ENCODE assay signal across 15 mouse cellular contexts in the genomic region with DNA sequence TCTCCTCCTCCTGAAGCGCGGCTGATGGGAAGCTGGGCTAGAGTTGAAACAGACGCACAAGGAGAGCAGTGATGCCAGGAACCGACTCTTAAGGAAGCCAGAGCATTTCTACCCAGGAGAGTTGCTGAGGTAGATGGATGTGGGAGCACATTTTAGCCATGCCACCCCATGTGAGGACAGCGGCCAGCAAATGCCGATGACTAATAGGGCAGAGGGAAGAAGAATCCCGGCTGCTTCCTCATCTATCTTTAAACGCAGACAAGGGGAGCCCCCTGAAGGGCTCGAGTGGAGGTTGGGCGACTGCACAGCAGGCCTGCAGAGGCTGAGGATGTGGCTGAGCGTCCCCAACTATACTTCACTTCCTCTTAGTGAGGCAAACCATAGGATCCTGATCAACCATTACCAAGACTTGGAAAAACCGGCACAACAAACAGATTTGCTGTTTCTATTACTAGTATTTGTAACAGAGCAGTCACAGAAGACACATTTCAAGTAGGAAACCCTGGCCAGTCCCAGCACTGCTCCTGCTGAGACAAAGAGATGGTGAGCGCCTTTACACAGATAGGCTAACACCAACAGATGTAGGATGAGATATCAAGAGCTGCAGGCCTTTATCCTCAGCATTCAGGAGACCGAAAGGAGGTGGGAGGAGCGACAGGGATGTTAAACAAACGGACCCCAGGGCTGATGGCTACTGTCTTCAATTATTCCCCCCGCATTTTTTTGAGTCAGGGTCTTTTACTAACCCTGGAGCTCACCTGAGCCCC. TPM values are rescaled to one million over a fixed set of nuclear protein-coding genes. Genes with fewer than 3 reads are reported as not detected.
DNase-seq lines count a peak whose midpoint lies in the region; ATAC-seq and TF ChIP-seq lines count a peak whose summit lies in the region.
"Had no signal": no experiment of that assay in that cellular context is flagged by ENCODE, and none has a peak within 500 bp of the region (broad histone marks: within the 10 kb centered on the region; RNA-seq: fewer than 3 reads in every experiment).

No protein-coding gene starts in this region.

- TF ChIP-seq CTCF in gastrocnemius, adult 2 months (IDR thresholded peaks at IDR 0.05), result no peak; the same call in 1 of the 2 replicates
- no peak for TF ChIP-seq CTCF in CH12.LX (conservative IDR thresholded peaks at IDR 0.05 in 1 of 2, IDR thresholded peaks at IDR 0.05 in 1 of 2; ENCODE audit: low read depth in 2 of 2, low read length in 2 of 2)
- TF ChIP-seq CTCF in liver, postnatal 0 days (IDR thresholded peaks at IDR 0.05; ENCODE audit: low read depth), result 0 out of 2 replicates have a peak, but pooled peaks have one; percentile 4

- intact Hi-C loops in gastrocnemius, adult 2 months (cut with DNase I), result no loop called here
- intact Hi-C loops in left cerebral cortex, postnatal 10 days (cut with DNase I), result no loop called here

- peaks cover 0 to 38% of the 10 kb centered on the region in 2 experiments; a peak in 2 of 4 replicates for H3K4me1 ChIP-seq in CH12.LX (ENCODE audit: control insufficient read depth in 1 of 2, insufficient read depth in 2 of 2)
- H3K4me1 ChIP-seq in liver, postnatal 0 days (ENCODE audit: insufficient read depth), result no peaks in the 10 kb centered on the region
- H3K4me1 ChIP-seq: forebrain, embryonic 12.5 days; heart, embryonic 12.5 days; midbrain, embryonic 15.5 days; neural tube, embryonic 12.5 days had no signal

- 53% methylated on average over 17 of the region's 17 CpGs for WGBS in liver, postnatal 0 days (ENCODE audit: insufficient replicate concordance)

- peaks cover 69 to 93% of the 10 kb centered on the region in 2 experiments for H3K36me3 ChIP-seq in CH12.LX (replicated peaks in 1 of 2; ENCODE audit: control insufficient read depth in 1 of 2, insufficient read depth in 1 of 2, low read length in 1 of 2)
- H3K36me3 ChIP-seq in liver, postnatal 0 days (replicated peaks; ENCODE audit: insufficient read depth, low read length), result peaks cover 80% of the 10 kb centered on the region

- H3K9ac ChIP-seq in CH12.LX (ENCODE audit: insufficient read depth, low read depth), result no peak overlapping the region
- H3K9ac ChIP-seq in liver, postnatal 0 days (replicated peaks), result no peak overlapping the region
- H3K9ac ChIP-seq: forebrain, embryonic 12.5 days; heart, embryonic 12.5 days; midbrain, embryonic 15.5 days; neural tube, embryonic 12.5 days had no signal

- H3K4me2 ChIP-seq in CH12.LX (ENCODE audit: insufficient read depth, low read depth, poor library complexity, severe bottlenecking), result no peak overlapping the region
- no peak overlapping the region for H3K4me2 ChIP-seq in liver, postnatal 0 days (ENCODE audit: low read depth, low read length)
- H3K4me2 ChIP-seq: forebrain, embryonic 12.5 days; heart, embryonic 12.5 days; midbrain, embryonic 15.5 days; neural tube, embryonic 12.5 days had no signal

- peak overlapping the region; percentile 44; the same call in 1 of the 2 replicates for H3K27ac ChIP-seq in gastrocnemius, adult 2 months
- H3K27ac ChIP-seq in CH12.LX (ENCODE audit: insufficient read depth, low read depth), result peak overlapping the region; percentile 49
- H3K27ac ChIP-seq in liver, postnatal 0 days (ENCODE audit: low read depth), result no peak overlapping the region
- H3K27ac ChIP-seq: forebrain, embryonic 12.5 days; midbrain, embryonic 15.5 days; neural tube, embryonic 12.5 days had no signal

- no peaks in the 10 kb centered on the region for H3K27me3 ChIP-seq in CH12.LX (replicated peaks)
- no peaks in the 10 kb centered on the region for H3K27me3 ChIP-seq in liver, postnatal 0 days (ENCODE audit: insufficient read depth, low read length)
- H3K27me3 ChIP-seq: forebrain, embryonic 12.5 days; heart, embryonic 12.5 days; midbrain, embryonic 15.5 days; neural tube, embryonic 12.5 days had no signal

- TF ChIP-seq POLR2A in CH12.LX (IDR thresholded peaks at IDR 0.05; ENCODE audit: low read depth, low read length), result no peak

- dilution Hi-C loops in CH12.LX (cut with MboI; ENCODE audit: extremely low pct_ligation_motif_present, extremely low pct_unique_long_range_greater_than_20kb, low sequenced_read_pairs), result no loop called here

- no peak for TF ChIP-seq EP300 in CH12.LX (IDR thresholded peaks at IDR 0.05; ENCODE audit: low read length)
- peak; percentile 67; the same call in 1 of the 2 replicates for TF ChIP-seq EP300 in liver, postnatal 0 days (IDR thresholded peaks at IDR 0.05; ENCODE audit: low read depth)

- ATAC-seq in liver, postnatal 0 days, result peak; percentile 67
- ATAC-seq: activated CD4-positive, CD25-positive, alpha-beta regulatory T cell, adult 4 months; midbrain, embryonic 15.5 days had no signal

- no peaks in the 10 kb centered on the region for H3K9me3 ChIP-seq in CH12.LX (replicated peaks; ENCODE audit: low read length)
- no peaks in the 10 kb centered on the region for H3K9me3 ChIP-seq in liver, postnatal 0 days (ENCODE audit: low read length)
- H3K9me3 ChIP-seq: forebrain, embryonic 12.5 days; heart, embryonic 12.5 days; midbrain, embryonic 15.5 days; neural tube, embryonic 12.5 days had no signal

- H3K4me3 ChIP-seq in gastrocnemius, adult 2 months, result no peak overlapping the region
- no peak overlapping the region for H3K4me3 ChIP-seq in CH12.LX (replicated peaks in 1 of 3; ENCODE audit: low read depth in 2 of 3, low read length in 2 of 3, poor library complexity in 1 of 3)
- H3K4me3 ChIP-seq in liver, postnatal 0 days (ENCODE audit: low read depth, low read length), result no peak overlapping the region
- H3K4me3 ChIP-seq: forebrain, embryonic 12.5 days; heart, embryonic 12.5 days; midbrain, embryonic 15.5 days; neural tube, embryonic 12.5 days had no signal

- no peaks in the 10 kb centered on the region for H3K79me2 ChIP-seq in CH12.LX (replicated peaks; ENCODE audit: control insufficient read depth, extremely low read depth, insufficient read depth, poor library complexity, severe bottlenecking)

- DNase-seq in gastrocnemius, adult 2 months, result no peak
- DNase-seq in gastrocnemius, postnatal 4 days (ENCODE audit: low spot score in 2 of 2), result no peak
- DNase-seq in CH12.LX (ENCODE audit: extremely low read depth), result peak; percentile 83
- peak; percentile 3 for DNase-seq in c-Kit-positive CD71-positive TER-119-positive erythroid progenitor cells, embryonic 14.5 days (ENCODE audit: low spot score)
- no peak for DNase-seq in liver, postnatal 0 days
- no peak for DNase-seq in left cerebral cortex, adult 18-20 months (ENCODE audit: low spot score in 2 of 2)
- no peak for DNase-seq in thymus, postnatal 14 days
- DNase-seq in left cerebral cortex, postnatal 10 days (ENCODE audit: extremely low spot score in 1 of 2, low spot score in 2 of 2), result no peak
- DNase-seq: kidney, postnatal 14 days; lung, postnatal 4 days had no signal

- no peak; the same call in none of the 2 replicates for TF ChIP-seq RAD21 in CH12.LX (IDR thresholded peaks at IDR 0.05; ENCODE audit: low read depth, low read length)

- in situ Hi-C loops in CH12.LX (cut with MboI; ENCODE audit: low pct_ligation_motif_present, low pct_unique_long_range_greater_than_20kb, low sequenced_read_pairs), result loop anchor here (10.0 kb wide), 1 partner anchor 197 kb away; no protein-coding TSS in a partner anchor

TF ChIP-seq in CH12.LX, 34 proteins besides CTCF, POLR2A, EP300 and RAD21:
- peak; percentile 48 for TF ChIP-seq ETS1 (conservative IDR thresholded peaks at IDR 0.05; ENCODE audit: low read depth, low read length)
- no peak for TF ChIP-seq ZNF384 (IDR thresholded peaks at IDR 0.05; ENCODE audit: low read depth, low read length)
- TF ChIP-seq MAFK (IDR thresholded peaks at IDR 0.05; ENCODE audit: insufficient replicate concordance, low read length), result no peak
TF ChIP-seq in CH12.LX: peak in this region for 1.

RNA-seq across cellular contexts. Expression of gene Mtrex, which starts 55.5 kb away (rescaled TPM):
- 10 to 100 TPM; 29.5 to 31.1 TPM for total RNA-seq in gastrocnemius, adult 2 months (2021)
- total RNA-seq in gastrocnemius, postnatal 4 days (2021), result 10 to 100 TPM; 34.0 to 38.8 TPM
- total RNA-seq in CH12.LX (2012; rRNA removed) (55.0 and 65.8 TPM in 2 replicates), CH12.LX (2014; rRNA removed) (62.0 and 63.9 TPM in 2 replicates)
- 87.6 and 90.4 TPM in 2 replicates for polyA plus RNA-seq in CH12.LX (2012; ENCODE audit: insufficient read length, low read depth)
- polyA plus RNA-seq in liver, postnatal 0 days (2015; fragmentation: Nextera tagmentation; extraction: Ambion mirVana), result 13.5 and 13.8 TPM in 2 replicates
- total RNA-seq in left cerebral cortex, adult 18-20 months (2021), result 10 to 100 TPM; 46.3 to 46.7 TPM
- total RNA-seq in left cerebral cortex, postnatal 10 days (2021), result 10 to 100 TPM; 39.9 to 41.1 TPM

RNA-seq across cellular contexts. Expression of gene Dhx29, which starts 55.6 kb away (rescaled TPM):
- total RNA-seq in gastrocnemius, adult 2 months (2021), result 10 to 100 TPM; 13.4 to 16.0 TPM
- 10 to 100 TPM; 13.8 to 14.8 TPM for total RNA-seq in gastrocnemius, postnatal 4 days (2021)
- 13.0 and 19.9 TPM in 2 replicates for total RNA-seq in CH12.LX (2012; rRNA removed)
- 20.1 and 21.1 TPM in 2 replicates for total RNA-seq in CH12.LX (2014; rRNA removed)
- polyA plus RNA-seq in CH12.LX (2012; ENCODE audit: insufficient read length, low read depth), result 25.1 and 25.8 TPM in 2 replicates
- polyA plus RNA-seq in liver, postnatal 0 days (2015; fragmentation: Nextera tagmentation; extraction: Ambion mirVana), result 5.0 and 5.3 TPM in 2 replicates
- total RNA-seq in left cerebral cortex, adult 18-20 months (2021), result 10 to 100 TPM; 21.4 to 21.9 TPM
- total RNA-seq in left cerebral cortex, postnatal 10 days (2021), result 10 to 100 TPM; 21.8 to 24.0 TPM

Comparison
In these comparisons a context has a peak if more than half of its experiments do, and no peak if none do; other contexts are left out.
1. DNase-seq: peak in CH12.LX (single experiment) and c-Kit-positive CD71-positive TER-119-positive erythroid progenitor cells, embryonic 14.5 days (single experiment); none in gastrocnemius, adult 2 months (single experiment), gastrocnemius, postnatal 4 days (0 of 2), liver, postnatal 0 days (single experiment), left cerebral cortex, adult 18-20 months (0 of 2), thymus, postnatal 14 days (single experiment) and left cerebral cortex, postnatal 10 days (0 of 2).